Mouse (Mus musculus) midbrain, postnatal 0 days (tissue): Measurements from ENCODE around the gene Gpr157. TPM values are rescaled to one million over a fixed set of nuclear protein-coding genes. Genes with fewer than 3 reads are reported as not detected.

Source experiments
- ATAC-seq: fragments of 200-750 bp; cut with Nextera tagmentation; 2 replicates; pipeline ENCODE4 v1.8.0; 2017; ENCODE audit warnings: moderate number of reproducible peaks, mild to moderate bottlenecking, moderate TSS enrichment, moderate library complexity; ENCODE audit not compliant: low FRiP score
- DNase-seq: peaks from one replicate; pipeline ENCODE4 v3.0.0-alpha.2; 2015; ENCODE audit warnings: low spot score
- H3K27ac ChIP-seq: fragments of 300-500 bp; sonication (generic); 2 replicates; pipeline ENCODE4 v1.5.1; 2014; ENCODE audit warnings: low read depth, mild to moderate bottlenecking, low read length, mixed read lengths
- H3K27me3 ChIP-seq: fragments of 300-500 bp; sonication (generic); 2 replicates; pipeline ENCODE4 v1.6.1; 2014; ENCODE audit warnings: low read length, control low read depth, mixed read lengths; ENCODE audit not compliant: insufficient read depth
- H3K36me3 ChIP-seq: fragments of 300-500 bp; sonication (generic); 2 replicates; pipeline ENCODE4 v1.6.1; 2014; ENCODE audit warnings: low read length, control low read depth, mixed read lengths; ENCODE audit not compliant: insufficient read depth
- H3K4me1 ChIP-seq: fragments of 300-500 bp; sonication (generic); 2 replicates; pipeline ENCODE4 v1.6.1; 2014; ENCODE audit warnings: mild to moderate bottlenecking, control low read depth, antibody characterized with exemption, low read length, mixed read lengths; ENCODE audit not compliant: insufficient read depth
- H3K4me2 ChIP-seq: fragments of 300-500 bp; sonication (generic); 2 replicates; pipeline ENCODE4 v1.6.1; 2014; ENCODE audit warnings: low read depth, mild to moderate bottlenecking, low read length, mixed read lengths; ENCODE audit not compliant: poor library complexity, severe bottlenecking
- H3K4me3 ChIP-seq: fragments of 300-500 bp; sonication (generic); 2 replicates; pipeline ENCODE4 v1.5.1; 2014; ENCODE audit warnings: low read depth, mild to moderate bottlenecking, low read length, moderate library complexity
- H3K9ac ChIP-seq: fragments of 300-500 bp; sonication (generic); replicated peaks from 2 replicates; pipeline ENCODE4 v1.6.1; 2014; ENCODE audit warnings: mild to moderate bottlenecking, low read length, moderate library complexity, mixed read lengths; ENCODE audit not compliant: poor library complexity, severe bottlenecking
- H3K9me3 ChIP-seq: fragments of 300-500 bp; sonication (generic); 2 replicates; pipeline ENCODE4 v1.6.1; 2016; ENCODE audit warnings: low read length, control low read depth
- CTCF ChIP-seq: IDR thresholded peaks from 2 replicates; pipeline ENCODE4 v1.5.1; 2016; ENCODE audit warnings: antibody characterized with exemption, mild to moderate bottlenecking
- WGBS: fragments of 180-500 bp; shearing (Covaris S2); extraction: QIAGEN DNeasy Blood & Tissue Kit; methylation state at CpG from one replicate; pipeline ENCODE4 v1.1.7; 2014; 5-methylcytosine and 5-hydroxymethylcytosine counted together
- polyA plus RNA-seq: library from polyadenylated mRNA; unstranded; fragments of >200 nt; fragmentation: Nextera tagmentation; extraction: Ambion mirVana; gene quantifications from 2 replicates; pipeline ENCODE4 v1.2.1, GENCODE M21; 2015
- total RNA-seq: library from RNA; depleted of rRNA; stranded (reverse); fragments of >200 nt; gene quantifications from 2 replicates; pipeline ENCODE4 v1.2.3, GENCODE M21; 2014

Gene Gpr157
- total and polyA plus RNA-seq, 2 experiments from 2014 or later, result 0.47 to 4.4 TPM

- whole genome bisulfite sequencing, result 41% methylated on average over 18 of the region's 18 CpGs
- no peak for TF ChIP-seq CTCF
- ATAC-seq (no peak), DNase-seq (no peak)
- Histone ChIP-seq H3K36me3 (no peaks in the 10 kb centered on the region), H3K9ac (no peak overlapping the region), H3K9me3 (no peaks in the 10 kb centered on the region), H3K27me3 (no peaks in the 10 kb centered on the region), H3K4me3 (no peak overlapping the region), H3K27ac (no peak overlapping the region), H3K4me2 (no peak overlapping the region), H3K4me1 (no peaks in the 10 kb centered on the region)
Measured at GRCm38 (mm10) chr4:150076147-150076546, 11.0 kb upstream of the Gpr157 start.

GRCm38 (mm10) chr4:150078646-150079045 lies 8.5 kb upstream of the Gpr157 start:
- no peak for TF ChIP-seq CTCF
- Histone ChIP-seq H3K27ac (no peak overlapping the region), H3K36me3 (no peaks in the 10 kb centered on the region), H3K9ac (no peak overlapping the region), H3K9me3 (no peaks in the 10 kb centered on the region), H3K4me3 (no peak overlapping the region), H3K4me1 (no peaks in the 10 kb centered on the region), H3K4me2 (no peak overlapping the region), H3K27me3 (no peaks in the 10 kb centered on the region)
- no peak for ATAC-seq
- 82% methylated on average over 2 of the region's 2 CpGs for WGBS
- no peak for DNase-seq

GRCm38 (mm10) chr4:150079244-150079643 lies 7.9 kb upstream of the Gpr157 start:
- no peak overlapping the region for H3K4me3 ChIP-seq
- H3K9me3 ChIP-seq, result no peaks in the 10 kb centered on the region
- no peaks in the 10 kb centered on the region for H3K27me3 ChIP-seq
- H3K4me2 ChIP-seq, result no peak overlapping the region
- H3K27ac ChIP-seq, result no peak overlapping the region
- no peak overlapping the region for H3K9ac ChIP-seq
- no peaks in the 10 kb centered on the region for H3K36me3 ChIP-seq
- 82% methylated on average over 7 of the region's 7 CpGs for WGBS
- no peak for TF ChIP-seq CTCF
- H3K4me1 ChIP-seq, result no peaks in the 10 kb centered on the region
- ATAC-seq, result no peak
- DNase-seq, result no peak

GRCm38 (mm10) chr4:150080330-150080967 lies 6.7 kb upstream of the Gpr157 start:
- H3K9ac ChIP-seq, result no peak overlapping the region
- TF ChIP-seq CTCF, result no peak
- DNase-seq (no peak), ATAC-seq (no peak)
- no peaks in the 10 kb centered on the region for H3K27me3 ChIP-seq
- WGBS, result 78% methylated on average over 11 of the region's 11 CpGs
- no peak overlapping the region for H3K4me2 ChIP-seq
- H3K4me3 ChIP-seq, result no peak overlapping the region
- H3K9me3 ChIP-seq, result no peaks in the 10 kb centered on the region
- H3K27ac ChIP-seq, result no peak overlapping the region
- H3K4me1 ChIP-seq, result no peaks in the 10 kb centered on the region
- no peaks in the 10 kb centered on the region for H3K36me3 ChIP-seq

GRCm38 (mm10) chr4:150085366-150085765 lies 1.8 kb upstream of the Gpr157 start:
- no peak overlapping the region for H3K4me2 ChIP-seq
- DNase-seq (no peak), ATAC-seq (no peak)
- H3K4me3 ChIP-seq, result no peak overlapping the region
- H3K9ac ChIP-seq, result no peak overlapping the region
- 77% methylated on average over 4 of the region's 4 CpGs for WGBS
- H3K36me3 ChIP-seq, result no peaks in the 10 kb centered on the region
- no peak overlapping the region for H3K27ac ChIP-seq
- peak; percentile 42 for TF ChIP-seq CTCF
- H3K27me3 ChIP-seq, result peaks cover 7% of the 10 kb centered on the region; the same call in 1 of the 2 replicates
- no peaks in the 10 kb centered on the region for H3K9me3 ChIP-seq
- peaks cover 7% of the 10 kb centered on the region; the same call in 1 of the 2 replicates for H3K4me1 ChIP-seq

- no peak for ATAC-seq
- TF ChIP-seq CTCF, result no peak
- H3K9ac ChIP-seq, result peak overlapping the region; percentile 57
- H3K27ac ChIP-seq, result no peak overlapping the region
- H3K4me3 ChIP-seq, result peak overlapping the region; percentile 64
- peaks cover 7% of the 10 kb centered on the region; the same call in 1 of the 2 replicates for H3K27me3 ChIP-seq
- peaks cover 7% of the 10 kb centered on the region; the same call in 1 of the 2 replicates for H3K4me1 ChIP-seq
- H3K36me3 ChIP-seq, result no peaks in the 10 kb centered on the region
- no peaks in the 10 kb centered on the region for H3K9me3 ChIP-seq
- peak overlapping the region; percentile 99 for H3K4me2 ChIP-seq
- no peak for DNase-seq
- WGBS, result 4% methylated on average over 7 of the region's 7 CpGs
Measured at GRCm38 (mm10) chr4:150086841-150087160, 364 bp upstream of the Gpr157 start.
